Mouse (Mus musculus): ENCODE measurements around the gene Baat. TPM values are rescaled to one million over a fixed set of nuclear protein-coding genes. Genes with fewer than 3 reads are reported as not detected.

The Baat gene
- polyA plus RNA-seq (2012; rRNA removed) (0.39 and 0.47 TPM in 2 replicates), polyA plus RNA-seq (2014; fragmentation: Nextera tagmentation; extraction: Ambion mirVana) (0.86 and 1.0 TPM in 2 replicates)

- no peak within 1 kb of the TSS for H3K4me2 ChIP-seq (ENCODE audit: low read depth)
- H3K4me3 ChIP-seq (ENCODE audit: insufficient read depth in 1 of 2, low read depth in 2 of 2, low read length in 2 of 2): no peak within 1 kb of the TSS
- H3K9ac ChIP-seq (replicated peaks): no peak within 1 kb of the TSS
- DNase-seq (ENCODE audit: low read depth in 3 of 3, low spot score in 3 of 3) (no peak), ATAC-seq (ENCODE audit: insufficient read depth) (no peak)
- 45% methylated on average over 3 of the region's 3 CpGs for WGBS (ENCODE audit: insufficient replicate concordance)
- no peaks in the 10 kb centered on the region for H3K27me3 ChIP-seq (ENCODE audit: control insufficient read depth, insufficient read depth, low read length)
- no peak within 1 kb of the TSS for H3K27ac ChIP-seq
- H3K4me1 ChIP-seq (replicated peaks; ENCODE audit: control insufficient read depth in 2 of 2, insufficient read depth in 2 of 2, low read length in 1 of 2): peaks cover 0 to 4% of the 10 kb centered on the region in 2 experiments; a peak in 3 of 4 replicates
- H3K36me3 ChIP-seq (replicated peaks; ENCODE audit: control insufficient read depth, insufficient read depth, low read depth): no peaks in the 10 kb centered on the region; the same call in 1 of the 2 replicates
- TF ChIP-seq CTCF (IDR thresholded peaks at IDR 0.05; ENCODE audit: low read depth) (no peak), EP300 (IDR thresholded peaks at IDR 0.05; ENCODE audit: low read depth) (no peak)
- H3K9me3 ChIP-seq (ENCODE audit: control insufficient read depth, low read length): no peaks in the 10 kb centered on the region
Measured at GRCm38 (mm10) chr4:49506386-49506785, at the start of gene Baat. Gene Baat, minus strand, starts transcription at chr4:49506557.

DNA sequence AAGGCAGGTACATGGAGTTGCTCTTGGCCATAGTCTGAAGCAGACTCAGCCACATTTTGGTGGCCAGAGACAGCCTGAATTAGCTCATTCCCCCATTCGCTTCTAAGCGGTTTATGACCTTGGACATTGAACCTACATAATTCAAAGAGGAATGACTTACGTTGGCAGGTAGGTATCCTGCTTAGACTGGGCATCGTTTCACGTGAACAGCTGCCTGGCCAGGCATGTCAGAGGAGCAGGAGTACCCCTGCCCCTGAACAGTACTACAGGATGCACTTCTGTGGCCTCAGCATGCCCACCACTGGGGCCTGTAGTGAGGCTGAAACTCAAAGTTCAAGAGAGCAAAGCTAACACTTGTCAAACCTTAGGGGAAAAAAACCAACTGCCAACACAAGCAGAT, 47.0 kb upstream of the Baat start:
- Histone ChIP-seq H3K27me3 (ENCODE audit: control insufficient read depth, insufficient read depth, low read length) (no peaks in the 10 kb centered on the region), H3K4me1 (replicated peaks; ENCODE audit: control insufficient read depth in 2 of 2, insufficient read depth in 2 of 2, low read length in 1 of 2) (peaks cover 0 to 4% of the 10 kb centered on the region in 2 experiments; a peak in 1 of 4 replicates), H3K9ac (replicated peaks) (no peak overlapping the region), H3K27ac (no peak overlapping the region), H3K36me3 (replicated peaks; ENCODE audit: control insufficient read depth, insufficient read depth, low read depth) (no peaks in the 10 kb centered on the region), H3K4me2 (ENCODE audit: low read depth) (no peak overlapping the region), H3K4me3 (ENCODE audit: insufficient read depth in 1 of 2, low read depth in 2 of 2, low read length in 2 of 2) (no peak overlapping the region), H3K9me3 (ENCODE audit: control insufficient read depth, low read length) (no peaks in the 10 kb centered on the region)
- DNase-seq (ENCODE audit: low read depth in 3 of 3, low spot score in 3 of 3) (no peak), ATAC-seq (ENCODE audit: insufficient read depth) (0 out of 2 replicates have a peak, but pooled peaks have one; percentile 29)
- no peak for TF ChIP-seq CTCF (IDR thresholded peaks at IDR 0.05; ENCODE audit: low read depth)
- no peak for TF ChIP-seq EP300 (IDR thresholded peaks at IDR 0.05; ENCODE audit: low read depth)
- 58% methylated on average over 5 of the region's 5 CpGs for WGBS (ENCODE audit: insufficient replicate concordance)

DNA sequence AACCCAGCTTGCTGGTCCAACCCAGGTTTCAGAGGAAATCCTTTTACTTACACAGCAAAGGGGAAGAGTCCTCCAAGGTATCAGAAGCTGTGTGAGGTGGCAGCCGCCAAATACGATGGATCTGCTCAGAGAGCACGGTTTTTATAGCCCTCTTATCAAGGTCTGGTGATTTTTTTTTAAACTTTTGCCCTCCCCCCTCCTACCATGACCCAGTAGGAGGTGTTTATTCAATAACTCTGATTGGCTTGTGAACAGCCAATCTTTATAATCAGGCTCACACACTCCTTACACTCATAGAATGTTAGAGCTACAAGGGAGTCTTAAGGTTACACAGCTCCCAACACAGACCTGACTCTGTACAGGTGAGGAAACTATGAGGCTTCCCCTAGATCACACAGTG, 43.0 kb upstream of the Baat start, which contains the start of gene Aldob:
Gene Aldob, minus strand, starts transcription at position 164 of the 400 bp plus-strand sequence.
- DNase-seq (ENCODE audit: low read depth in 3 of 3, low spot score in 3 of 3) (no peak), ATAC-seq (ENCODE audit: insufficient read depth) (peak; percentile 43)

GRCm38 (mm10) chr4:49547544-49548219, 41.3 kb upstream of the Baat start:
- H3K9me3 ChIP-seq (ENCODE audit: control insufficient read depth, low read length): no peaks in the 10 kb centered on the region
- no peaks in the 10 kb centered on the region for H3K36me3 ChIP-seq (replicated peaks; ENCODE audit: control insufficient read depth, insufficient read depth, low read depth)
- no peaks in the 10 kb centered on the region for H3K4me1 ChIP-seq (replicated peaks; ENCODE audit: control insufficient read depth in 2 of 2, insufficient read depth in 2 of 2, low read length in 1 of 2)
- 56% methylated on average over 7 of the region's 7 CpGs for WGBS (ENCODE audit: insufficient replicate concordance)
- TF ChIP-seq EP300 (IDR thresholded peaks at IDR 0.05; ENCODE audit: low read depth) (no peak), CTCF (IDR thresholded peaks at IDR 0.05; ENCODE audit: low read depth) (no peak)
- no peaks in the 10 kb centered on the region for H3K27me3 ChIP-seq (ENCODE audit: control insufficient read depth, insufficient read depth, low read length)
- H3K4me3 ChIP-seq (ENCODE audit: insufficient read depth in 1 of 2, low read depth in 2 of 2, low read length in 2 of 2): peak overlapping the region; percentile 29 to 41; a peak in 3 of 4 replicates
- ATAC-seq (ENCODE audit: insufficient read depth) (peak; percentile 44; the same call in 1 of the 2 replicates), DNase-seq (ENCODE audit: low read depth in 3 of 3, low spot score in 3 of 3) (no peak)
- H3K4me2 ChIP-seq (ENCODE audit: low read depth): peak overlapping the region; percentile 49
- H3K9ac ChIP-seq (replicated peaks): no peak overlapping the region
- peak overlapping the region; percentile 47 for H3K27ac ChIP-seq

More for the DNA sequence above, 43.0 kb upstream of the Baat start, which contains the start of gene Aldob:
- peak within 1 kb of the TSS; percentile 33 to 41 for H3K4me3 ChIP-seq (ENCODE audit: insufficient read depth in 1 of 2, low read depth in 2 of 2, low read length in 2 of 2)
- peak within 1 kb of the TSS; percentile 47 for H3K9ac ChIP-seq (replicated peaks)
- H3K27me3 ChIP-seq (ENCODE audit: control insufficient read depth, insufficient read depth, low read length): no peaks in the 10 kb centered on the region
- 0 out of 4 replicates have a peak, but pooled peaks cover 0 to 2% of the 10 kb centered on the region in 2 experiments for H3K4me1 ChIP-seq (replicated peaks; ENCODE audit: control insufficient read depth in 2 of 2, insufficient read depth in 2 of 2, low read length in 1 of 2)
- no peaks in the 10 kb centered on the region for H3K36me3 ChIP-seq (replicated peaks; ENCODE audit: control insufficient read depth, insufficient read depth, low read depth)
- H3K9me3 ChIP-seq (ENCODE audit: control insufficient read depth, low read length): no peaks in the 10 kb centered on the region
- peak within 1 kb of the TSS; percentile 49 for H3K4me2 ChIP-seq (ENCODE audit: low read depth)
- 17% methylated on average over 3 of the region's 3 CpGs for WGBS (ENCODE audit: insufficient replicate concordance)
- TF ChIP-seq EP300 (IDR thresholded peaks at IDR 0.05; ENCODE audit: low read depth) (no peak), CTCF (IDR thresholded peaks at IDR 0.05; ENCODE audit: low read depth) (no peak)
- H3K27ac ChIP-seq: no peak within 1 kb of the TSS

- no peak overlapping the region for H3K9ac ChIP-seq (replicated peaks)
- no peaks in the 10 kb centered on the region for H3K27me3 ChIP-seq (ENCODE audit: control insufficient read depth, insufficient read depth, low read length)
- DNase-seq (ENCODE audit: low read depth in 3 of 3, low spot score in 3 of 3) (peak in 1 of 3 experiments; percentile 7), ATAC-seq (ENCODE audit: insufficient read depth) (peak; percentile 63)
- no peaks in the 10 kb centered on the region for H3K36me3 ChIP-seq (replicated peaks; ENCODE audit: control insufficient read depth, insufficient read depth, low read depth)
- 0 out of 4 replicates have a peak overlapping the region, but pooled peaks of 1 of the 2 experiments have one; percentile 12 for H3K4me3 ChIP-seq (ENCODE audit: insufficient read depth in 1 of 2, low read depth in 2 of 2, low read length in 2 of 2)
- peak overlapping the region; percentile 29; the same call in 1 of the 2 replicates for H3K27ac ChIP-seq
- no peak for TF ChIP-seq EP300 (IDR thresholded peaks at IDR 0.05; ENCODE audit: low read depth)
- no peak for TF ChIP-seq CTCF (IDR thresholded peaks at IDR 0.05; ENCODE audit: low read depth)
- no peaks in the 10 kb centered on the region for H3K4me1 ChIP-seq (replicated peaks; ENCODE audit: control insufficient read depth in 2 of 2, insufficient read depth in 2 of 2, low read length in 1 of 2)
- H3K9me3 ChIP-seq (ENCODE audit: control insufficient read depth, low read length): no peaks in the 10 kb centered on the region
- peak overlapping the region; percentile 44 for H3K4me2 ChIP-seq (ENCODE audit: low read depth)
- 39% methylated on average over 6 of the region's 6 CpGs for WGBS (ENCODE audit: insufficient replicate concordance)
Measured at GRCm38 (mm10) chr4:49546873-49547543, 40.7 kb upstream of the Baat start.
